Mouse (Mus musculus) MN1 (cell line): ENCODE data around the gene Smox.

Source experiments
- DNase-seq: peaks from one replicate; pipeline ENCODE4 v3.0.0-alpha.2; 2016; ENCODE audit warnings: low spot score

Smox gene

GRCm38 (mm10) chr2:131514055-131514621 is 22.8 kb downstream of the Smox start:
- DNase-seq = no peak

DNA sequence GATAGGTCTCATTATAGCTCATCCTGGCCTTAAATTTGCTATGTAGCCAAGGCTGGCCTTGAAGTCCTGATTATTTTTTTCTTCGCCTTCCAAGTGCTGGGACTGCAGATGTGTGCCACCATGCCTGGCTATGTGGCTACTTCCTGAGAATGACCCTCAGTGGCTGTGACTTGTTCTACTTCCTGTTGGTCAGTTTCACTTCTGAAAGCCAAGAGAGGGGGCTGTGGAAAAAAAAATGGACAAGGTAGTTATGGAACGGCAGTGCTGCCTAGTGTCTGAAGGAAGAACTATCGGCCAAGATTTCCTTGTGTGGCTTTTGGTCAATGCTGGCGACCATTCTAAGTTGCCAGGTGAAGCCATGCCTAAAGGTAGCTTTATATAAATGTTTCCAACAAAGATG is 26.3 kb downstream of the Smox start:
- no peak for DNase-seq

- no peak for DNase-seq
These were observed 27.5 kb downstream of the Smox start for GRCm38 (mm10) chr2:131518790-131519189.

DNA sequence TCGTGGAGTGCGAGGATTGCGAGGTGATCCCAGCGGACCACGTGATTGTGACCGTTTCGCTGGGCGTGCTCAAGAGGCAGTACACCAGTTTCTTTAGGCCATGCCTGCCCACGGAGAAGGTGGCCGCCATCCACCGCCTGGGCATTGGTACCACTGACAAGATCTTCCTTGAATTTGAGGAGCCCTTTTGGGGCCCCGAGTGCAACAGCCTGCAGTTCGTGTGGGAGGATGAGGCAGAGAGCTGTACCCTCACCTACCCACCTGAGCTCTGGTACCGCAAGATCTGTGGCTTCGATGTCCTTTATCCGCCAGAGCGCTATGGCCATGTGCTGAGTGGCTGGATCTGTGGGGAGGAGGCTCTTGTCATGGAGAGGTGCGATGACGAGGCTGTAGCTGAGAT is 29.4 kb downstream of the Smox start:
- DNase-seq = no peak

- no peak for DNase-seq
These were observed 35.8 kb downstream of the Smox start for GRCm38 (mm10) chr2:131527061-131527460.

DNA sequence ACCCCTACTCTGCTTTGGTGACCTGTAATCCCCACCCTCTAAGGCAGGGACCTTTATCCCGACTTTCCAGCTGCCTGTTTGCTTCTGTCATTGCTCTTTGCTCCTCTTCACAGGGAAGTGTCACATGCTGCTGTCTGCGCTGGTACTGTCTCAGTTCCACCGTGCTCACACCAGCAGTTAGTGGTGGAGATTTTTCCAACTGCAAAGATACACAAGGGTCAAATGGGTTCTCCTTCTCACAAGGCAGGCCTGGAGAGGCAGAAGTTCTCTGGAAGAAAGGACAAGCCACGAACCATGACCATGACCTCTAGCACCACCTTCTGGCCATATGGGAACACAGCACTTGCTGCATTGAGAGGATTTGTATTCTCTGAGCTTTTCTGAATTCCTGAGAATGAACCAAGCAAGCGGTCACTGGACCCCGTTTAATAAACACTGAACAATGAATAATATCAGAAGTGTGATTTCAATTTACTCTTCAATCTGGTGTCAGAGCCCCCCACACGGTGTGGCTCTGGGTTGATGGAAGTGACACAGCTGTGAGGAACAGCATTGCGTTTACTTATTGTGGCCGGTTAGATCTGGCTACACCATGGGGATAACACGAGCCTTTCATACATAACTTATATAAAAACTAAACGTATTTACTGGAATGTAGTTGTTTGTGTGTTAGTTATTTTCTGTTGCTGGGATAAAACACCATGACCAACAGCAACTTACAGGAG is 38.8 kb downstream of the Smox start:
- peak; percentile 20 for DNase-seq

DNA sequence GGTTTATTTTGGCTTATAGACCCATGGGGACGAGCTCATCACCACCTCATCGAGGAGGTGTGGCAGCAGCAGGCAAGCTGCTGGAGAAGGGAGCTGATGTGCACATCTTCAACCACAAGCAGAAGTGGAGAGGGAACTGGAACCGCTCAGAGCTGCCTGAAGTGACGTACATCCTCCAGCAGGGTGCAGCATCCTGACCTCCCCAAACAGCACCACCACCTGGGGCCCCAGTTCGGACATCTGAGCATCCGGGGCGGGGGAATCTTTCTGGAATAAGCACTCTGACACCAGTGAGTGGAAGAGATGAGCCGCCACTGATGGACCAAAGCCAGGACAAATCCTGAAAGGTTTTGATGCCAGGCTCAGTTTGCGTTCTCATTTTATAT is 39.3 kb downstream of the Smox start:
- no peak for DNase-seq

- no peak for DNase-seq
These were observed 40.0 kb downstream of the Smox start for GRCm38 (mm10) chr2:131531271-131531670.

GRCm38 (mm10) chr2:131535168-131535567 is 43.9 kb downstream of the Smox start:
- DNase-seq = no peak

GRCm38 (mm10) chr2:131538341-131538740 is 47.0 kb downstream of the Smox start:
- DNase-seq = no peak

GRCm38 (mm10) chr2:131539780-131540179 is 48.5 kb downstream of the Smox start:
- no peak for DNase-seq

DNA sequence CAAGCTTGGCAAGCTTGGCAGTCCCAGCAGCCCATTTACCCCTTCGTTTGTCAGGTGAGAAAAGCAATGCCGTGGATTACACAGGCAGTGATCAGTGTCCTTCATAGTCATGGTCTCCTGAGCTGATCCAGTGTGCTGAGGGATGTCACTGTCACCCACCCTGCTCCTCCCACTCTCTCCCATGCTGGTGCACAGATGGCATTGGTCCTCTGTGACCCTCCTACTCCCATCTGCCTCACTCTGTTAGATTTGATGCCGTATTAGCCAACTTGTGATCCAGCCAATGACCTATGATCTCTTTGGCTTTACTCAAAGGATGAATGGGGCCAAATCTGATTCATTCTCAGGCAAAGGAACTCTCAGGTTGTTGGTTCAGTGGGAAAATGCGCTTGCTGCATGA is 50.4 kb downstream of the Smox start:
- DNase-seq = no peak

- DNase-seq = no peak
These were observed 51.2 kb downstream of the Smox start for GRCm38 (mm10) chr2:131542531-131542930.

DNA sequence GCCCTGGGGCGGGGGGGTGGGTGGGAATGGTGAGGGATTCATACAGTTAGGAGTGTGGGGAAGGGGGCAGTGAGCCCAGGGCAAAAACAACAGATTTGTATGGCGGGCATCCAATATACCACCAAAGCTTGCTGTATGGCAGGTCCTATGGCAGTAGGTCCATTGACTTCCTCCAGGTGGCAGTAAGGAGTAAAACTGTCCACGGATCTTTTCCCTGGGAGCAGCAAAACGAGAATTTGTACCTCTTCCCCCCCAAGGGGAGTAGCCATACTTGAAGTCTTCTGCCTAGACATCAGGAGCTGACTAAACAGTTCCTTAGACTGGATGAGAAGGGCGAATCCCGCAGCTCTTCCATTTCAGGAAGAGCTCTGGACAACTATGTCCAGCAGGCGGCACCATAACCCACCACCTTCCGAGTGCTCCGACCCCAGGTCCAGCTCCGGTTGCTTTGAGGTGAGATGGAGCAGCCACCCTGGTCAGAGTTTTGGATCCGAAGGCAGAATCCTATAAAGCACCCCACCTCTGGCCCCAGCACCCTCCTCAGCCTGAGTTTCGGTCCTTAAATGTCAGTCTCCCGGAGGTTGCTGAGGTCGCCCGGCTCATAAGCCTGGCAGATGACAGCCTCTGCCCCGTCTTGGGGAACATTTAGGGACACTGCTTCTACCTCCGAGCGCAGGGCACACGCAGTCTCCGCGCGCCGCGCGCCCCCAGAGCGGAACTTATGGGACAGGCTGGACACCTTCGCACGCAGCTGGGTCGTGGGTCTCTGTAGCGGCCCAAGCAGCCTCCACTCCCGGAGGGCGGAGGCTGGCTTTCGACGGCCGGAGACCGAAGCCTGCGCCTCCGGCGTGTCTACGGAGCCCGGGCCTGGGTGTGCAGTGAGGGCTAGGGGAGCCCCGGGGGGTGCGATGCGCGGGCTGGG is 54.4 kb downstream of the Smox start:
- no peak for DNase-seq

- DNase-seq = no peak
These were observed 55.0 kb downstream of the Smox start for GRCm38 (mm10) chr2:131546308-131546700.

DNA sequence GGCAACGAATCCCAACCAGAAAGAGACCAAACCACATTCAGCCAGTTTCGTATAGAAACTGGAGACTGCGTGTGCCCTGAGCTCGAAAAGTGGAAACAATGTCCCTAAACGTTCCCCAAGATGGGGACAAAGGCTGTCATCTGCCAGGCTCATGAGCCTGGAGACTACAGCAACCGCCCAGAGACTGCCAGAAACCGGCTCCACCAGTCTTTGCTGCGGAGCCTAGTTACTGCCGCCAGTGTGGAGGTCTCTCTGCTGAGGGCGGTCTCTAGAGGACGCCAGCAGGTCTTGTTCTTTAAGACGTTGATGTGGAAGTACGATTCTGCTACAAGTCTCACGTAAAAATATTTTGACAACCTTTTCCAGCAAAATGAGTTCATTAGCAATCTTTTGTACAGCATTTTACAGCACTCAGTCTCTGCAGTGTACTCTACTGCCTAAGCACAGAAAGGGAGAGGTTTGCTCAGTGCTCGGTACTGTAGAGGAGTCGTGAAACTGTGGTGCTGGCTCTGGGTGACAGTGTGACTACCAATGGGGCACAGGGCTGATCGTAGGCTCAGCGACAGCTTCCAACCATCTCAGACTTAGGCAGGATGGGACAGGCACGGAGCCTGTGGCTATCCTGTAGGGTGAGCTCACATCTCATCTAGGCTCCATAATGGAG is 55.6 kb downstream of the Smox start:
- no peak for DNase-seq

DNA sequence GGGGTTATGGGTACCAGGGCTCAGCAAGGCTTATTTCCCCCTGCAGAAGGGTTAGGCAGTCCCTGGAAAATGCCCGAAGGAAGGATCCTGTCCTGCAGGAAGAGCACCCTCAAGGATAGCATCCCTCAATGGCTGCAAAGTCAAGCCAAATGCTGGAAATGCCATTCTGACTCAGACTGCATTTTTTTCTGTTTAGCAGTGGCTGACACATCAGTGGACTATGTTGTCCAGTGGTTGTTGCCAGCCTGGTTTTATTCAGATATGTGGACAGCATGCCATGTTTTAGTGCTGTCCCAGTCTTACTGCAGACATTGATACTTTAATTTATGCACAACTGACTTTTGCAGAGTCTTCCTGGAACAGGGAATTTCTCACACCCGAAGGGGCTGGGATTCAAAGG is 57.0 kb downstream of the Smox start:
- DNase-seq = no peak

DNA sequence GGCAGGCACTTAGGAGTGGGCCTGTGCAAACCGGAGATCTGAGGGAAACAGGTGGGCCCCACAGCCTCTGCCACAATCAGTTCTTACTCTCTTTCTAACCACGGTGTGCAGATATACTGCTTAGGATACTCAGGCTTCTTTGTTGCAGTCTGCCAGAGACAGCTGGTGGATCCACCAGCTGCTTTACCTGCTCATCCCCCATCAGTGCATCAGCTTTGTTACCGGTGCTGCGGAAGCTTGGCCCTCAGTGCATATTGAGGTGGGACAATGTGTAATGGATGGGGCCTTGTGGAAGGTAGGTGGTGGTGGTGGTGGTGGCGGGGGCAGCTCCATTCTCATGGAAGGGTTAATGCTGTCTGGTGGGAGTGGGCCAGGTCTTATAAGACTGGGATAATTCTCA is 57.8 kb downstream of the Smox start:
- DNase-seq = no peak

- DNase-seq = no peak
These were observed 59.2 kb downstream of the Smox start for GRCm38 (mm10) chr2:131550474-131550873.

- DNase-seq = no peak
These were observed 59.6 kb downstream of the Smox start for GRCm38 (mm10) chr2:131550906-131551305.

GRCm38 (mm10) chr2:131551701-131552620 is 60.7 kb downstream of the Smox start:
- no peak for DNase-seq
